Mouse (Mus musculus) cerebellum, postnatal 25 days (tissue): ENCODE measurements around the gene Rbbp8nl.

Experiments used
- DNase-seq, 2 experiments: peaks; one replicate each; pipeline ENCODE4 v3.0.0; 2021; ENCODE audit warnings: mixed read lengths in 2 of 2

Rbbp8nl gene

GRCm38 (mm10) chr2:180289440-180290108 is at the start of gene Rbbp8nl:
TSS of gene Rbbp8nl (minus strand) at chr2:180289879.
- no peak for DNase-seq

GRCm38 (mm10) chr2:180334551-180334986 is 44.9 kb upstream of the Rbbp8nl start, which contains the start of gene Gata5:
TSS of gene Gata5 (minus strand) at chr2:180334699.
- no peak for DNase-seq

- DNase-seq: no peak
Measured at GRCm38 (mm10) chr2:180333778-180334550, 44.3 kb upstream of the Rbbp8nl start.

GRCm38 (mm10) chr2:180329466-180329865 is 39.8 kb upstream of the Rbbp8nl start:
- DNase-seq: no peak

GRCm38 (mm10) chr2:180322674-180323355 is 33.1 kb upstream of the Rbbp8nl start:
- DNase-seq: no peak

GRCm38 (mm10) chr2:180320216-180320615 is 30.5 kb upstream of the Rbbp8nl start:
- DNase-seq: no peak

GRCm38 (mm10) chr2:180317591-180317990 is 27.9 kb upstream of the Rbbp8nl start:
- no peak for DNase-seq

- DNase-seq: no peak
Measured at GRCm38 (mm10) chr2:180314292-180314691, 24.6 kb upstream of the Rbbp8nl start.

GRCm38 (mm10) chr2:180311147-180311546 is 21.5 kb upstream of the Rbbp8nl start:
- no peak for DNase-seq

- no peak for DNase-seq
Measured at GRCm38 (mm10) chr2:180307680-180308079, 18.0 kb upstream of the Rbbp8nl start.

GRCm38 (mm10) chr2:180306423-180307168 is 16.9 kb upstream of the Rbbp8nl start:
- DNase-seq: peak; percentile 7 to 26

- no peak for DNase-seq
Measured at GRCm38 (mm10) chr2:180306009-180306408, 16.3 kb upstream of the Rbbp8nl start.

- no peak for DNase-seq
Measured at GRCm38 (mm10) chr2:180305490-180305889, 15.8 kb upstream of the Rbbp8nl start.

- no peak for DNase-seq
Measured at GRCm38 (mm10) chr2:180304554-180304953, 14.9 kb upstream of the Rbbp8nl start.

GRCm38 (mm10) chr2:180303468-180303867 is 13.8 kb upstream of the Rbbp8nl start:
- DNase-seq: no peak

- no peak for DNase-seq
Measured at GRCm38 (mm10) chr2:180302201-180302600, 12.5 kb upstream of the Rbbp8nl start.

- DNase-seq: no peak
Measured at GRCm38 (mm10) chr2:180300771-180301170, 11.1 kb upstream of the Rbbp8nl start.

- DNase-seq: no peak
Measured at GRCm38 (mm10) chr2:180300252-180300651, 10.6 kb upstream of the Rbbp8nl start.

- no peak for DNase-seq
Measured at GRCm38 (mm10) chr2:180292906-180293305, 3.2 kb upstream of the Rbbp8nl start.

- no peak for DNase-seq
Measured at GRCm38 (mm10) chr2:180292026-180292425, 2.3 kb upstream of the Rbbp8nl start.

GRCm38 (mm10) chr2:180291566-180291965 is 1.9 kb upstream of the Rbbp8nl start:
- no peak for DNase-seq

- DNase-seq: no peak
Measured at GRCm38 (mm10) chr2:180290503-180290902, 824 bp upstream of the Rbbp8nl start.

- DNase-seq: no peak
Measured at GRCm38 (mm10) chr2:180288966-180289365, 713 bp downstream of the Rbbp8nl start.
